Mouse (Mus musculus) liver, postnatal 0 days (tissue): ENCODE measurements around the gene Nup54. TPM values are rescaled to one million over a fixed set of nuclear protein-coding genes. Genes with fewer than 3 reads are reported as not detected.

ENCODE experiments used
- ATAC-seq: fragments of 200-750 bp; cut with Nextera tagmentation; 2 replicates; pipeline ENCODE4 v1.8.0; 2017; ENCODE audit warnings: mild to moderate bottlenecking, moderate library complexity
- DNase-seq: peaks from one replicate; pipeline ENCODE4 v3.0.0-alpha.2; 2016
- H3K27ac ChIP-seq: fragments of 300-500 bp; sonication (generic); 2 replicates; pipeline ENCODE4 v1.5.1; 2014; ENCODE audit warnings: antibody characterized with exemption, moderate library complexity, mild to moderate bottlenecking, low read depth
- H3K27me3 ChIP-seq: fragments of 300-500 bp; sonication (generic); 2 replicates; pipeline ENCODE4 v1.6.1; 2014; ENCODE audit warnings: low read length, control low read depth, mixed read lengths; ENCODE audit not compliant: insufficient read depth
- H3K36me3 ChIP-seq: fragments of 300-500 bp; sonication (generic); replicated peaks from 2 replicates; pipeline ENCODE4 v1.6.1; 2014; ENCODE audit warnings: mild to moderate bottlenecking, control low read depth, low read length, moderate library complexity, mixed read lengths; ENCODE audit not compliant: insufficient read depth
- H3K4me1 ChIP-seq: fragments of 300-500 bp; sonication (generic); 2 replicates; pipeline ENCODE4 v1.6.1; 2014; ENCODE audit warnings: antibody characterized with exemption, mild to moderate bottlenecking, control low read depth; ENCODE audit not compliant: insufficient read depth
- H3K4me2 ChIP-seq: fragments of 300-500 bp; sonication (generic); 2 replicates; pipeline ENCODE4 v1.6.1; 2014; ENCODE audit warnings: low read depth, mild to moderate bottlenecking, low read length, moderate library complexity, mixed read lengths
- H3K4me3 ChIP-seq: fragments of 300-500 bp; sonication (generic); 2 replicates; pipeline ENCODE4 v1.5.1; 2014; ENCODE audit warnings: low read depth, low read length
- H3K9ac ChIP-seq: fragments of 300-500 bp; sonication (generic); replicated peaks from 2 replicates; pipeline ENCODE4 v1.6.1; 2014; ENCODE audit warnings: mild to moderate bottlenecking, moderate library complexity
- H3K9me3 ChIP-seq: fragments of 300-500 bp; sonication (generic); 2 replicates; pipeline ENCODE4 v1.6.1; 2016; ENCODE audit warnings: mild to moderate bottlenecking, control low read depth, low read length, mixed read lengths
- CTCF ChIP-seq: sonication (generic); IDR thresholded peaks from 2 replicates; pipeline ENCODE4 v1.5.1; 2016; ENCODE audit warnings: antibody characterized with exemption, low read depth
- EP300 ChIP-seq: IDR thresholded peaks from 2 replicates; pipeline ENCODE4 v1.6.1; 2016; ENCODE audit warnings: antibody characterized with exemption, low read depth, mild to moderate bottlenecking
- WGBS: fragments of 180-500 bp; shearing (Covaris S2); extraction: QIAGEN DNeasy Blood & Tissue Kit; methylation state at CpG from one replicate; pipeline ENCODE4 v1.1.7; 2014; ENCODE audit not compliant: insufficient replicate concordance; 5-methylcytosine and 5-hydroxymethylcytosine counted together
- polyA plus RNA-seq: library from polyadenylated mRNA; unstranded; fragments of >200 nt; fragmentation: Nextera tagmentation; extraction: Ambion mirVana; gene quantifications from 2 replicates; pipeline ENCODE4 v1.2.1, GENCODE M21; 2015

Gene Nup54
- polyA plus RNA-seq, 1 experiment from 2014 or later, result 15.2 TPM

DNA sequence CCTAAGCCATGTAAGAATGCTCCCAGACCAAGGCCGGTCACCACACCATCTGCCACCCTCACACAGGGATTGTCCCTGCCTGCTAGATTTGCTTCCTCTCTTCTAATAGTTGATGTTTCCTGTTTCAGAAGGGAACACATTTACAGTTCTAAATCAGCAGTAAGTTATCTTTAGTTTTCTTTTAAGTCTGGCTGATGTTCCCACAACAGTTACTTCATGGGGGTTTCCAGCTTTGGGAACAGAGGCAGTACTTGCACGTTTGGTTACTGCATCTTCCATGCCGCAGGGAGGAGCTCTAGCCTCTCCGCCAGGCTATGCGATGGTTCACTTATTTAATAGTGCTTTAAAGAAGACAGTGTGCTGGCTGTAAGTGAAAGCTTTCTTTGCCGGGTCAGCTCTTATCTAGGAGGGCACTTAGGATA is 60.3 kb downstream of the Nup54 start:
- peak overlapping the region; percentile 49 for H3K4me2 ChIP-seq
- no peaks in the 10 kb centered on the region for H3K36me3 ChIP-seq
- H3K9me3 ChIP-seq, result no peaks in the 10 kb centered on the region
- peaks cover 27% of the 10 kb centered on the region for H3K4me1 ChIP-seq
- no peak for DNase-seq
- H3K27ac ChIP-seq, result peak overlapping the region; percentile 84
- H3K27me3 ChIP-seq, result no peaks in the 10 kb centered on the region
- peak; percentile 64 for ATAC-seq
- TF ChIP-seq CTCF, result peak; percentile 45
- peak; percentile 35; the same call in 1 of the 2 replicates for TF ChIP-seq EP300
- H3K4me3 ChIP-seq, result no peak overlapping the region
- H3K9ac ChIP-seq, result no peak overlapping the region
- whole genome bisulfite sequencing, result 24% methylated on average over 6 of the region's 6 CpGs

DNA sequence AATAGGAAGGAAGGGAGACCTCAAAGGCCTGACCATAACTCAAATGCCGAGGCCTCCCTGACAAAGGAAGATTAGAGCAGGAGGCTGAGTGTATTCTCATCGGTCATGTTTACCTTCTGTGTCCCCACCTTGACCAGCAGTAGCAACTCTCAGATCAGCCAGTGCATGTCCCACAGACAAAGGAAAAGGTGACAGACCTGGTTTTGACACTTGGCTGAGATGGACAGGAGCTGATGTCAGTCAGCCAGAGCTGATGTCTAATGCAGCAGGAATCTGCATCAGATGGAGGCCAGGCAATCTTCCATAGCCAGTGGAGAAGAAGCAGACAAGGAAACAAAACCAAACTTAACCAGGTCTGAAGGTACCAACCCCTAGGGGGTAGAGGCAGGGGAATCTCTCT is 62.4 kb downstream of the Nup54 start:
- WGBS, result 18% methylated on average over 2 of the region's 2 CpGs
- Histone ChIP-seq H3K9me3 (no peaks in the 10 kb centered on the region), H3K27ac (no peak overlapping the region; the same call in 1 of the 2 replicates), H3K9ac (no peak overlapping the region), H3K4me1 (peaks cover 39% of the 10 kb centered on the region), H3K27me3 (no peaks in the 10 kb centered on the region), H3K4me3 (no peak overlapping the region), H3K4me2 (no peak overlapping the region), H3K36me3 (no peaks in the 10 kb centered on the region)
- DNase-seq (no peak), ATAC-seq (no peak)
- TF ChIP-seq EP300 (no peak), CTCF (no peak)

DNA sequence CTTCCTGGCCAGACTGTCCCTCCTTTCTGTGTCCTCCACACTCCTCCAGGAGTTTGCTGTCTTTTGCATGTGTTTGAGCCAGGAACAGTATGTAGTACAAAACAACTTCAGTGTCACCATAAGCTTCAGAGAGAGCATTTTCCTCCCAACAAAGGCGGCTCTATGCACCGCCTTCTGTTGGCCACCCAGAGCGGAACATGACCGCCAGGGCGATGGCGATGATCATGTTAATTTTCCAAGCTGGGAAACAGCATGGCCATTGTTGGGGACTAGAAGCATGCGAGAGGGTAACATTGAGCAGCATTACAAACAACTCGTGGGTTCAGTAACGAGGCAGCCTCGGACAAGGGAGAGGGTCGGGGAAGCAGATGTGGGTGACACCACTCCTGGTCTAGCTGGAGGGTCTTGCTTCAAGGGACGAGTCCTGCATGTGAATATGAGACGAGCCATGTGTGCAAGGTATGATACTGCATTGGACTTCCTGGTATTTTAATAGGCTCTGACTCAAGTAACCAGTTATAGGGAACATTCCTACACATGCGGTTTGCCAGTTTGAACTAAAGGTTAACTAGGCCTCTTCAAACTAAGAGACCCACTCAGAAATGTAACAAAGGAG is 63.5 kb downstream of the Nup54 start:
- TF ChIP-seq CTCF (no peak), EP300 (no peak)
- Histone ChIP-seq H3K27me3 (no peaks in the 10 kb centered on the region), H3K9me3 (no peaks in the 10 kb centered on the region), H3K4me3 (no peak overlapping the region), H3K4me2 (no peak overlapping the region), H3K27ac (no peak overlapping the region), H3K36me3 (no peaks in the 10 kb centered on the region), H3K9ac (no peak overlapping the region), H3K4me1 (peaks cover 39% of the 10 kb centered on the region)
- DNase-seq, result no peak
- no peak for ATAC-seq
- 78% methylated on average over 14 of the region's 14 CpGs for WGBS

DNA sequence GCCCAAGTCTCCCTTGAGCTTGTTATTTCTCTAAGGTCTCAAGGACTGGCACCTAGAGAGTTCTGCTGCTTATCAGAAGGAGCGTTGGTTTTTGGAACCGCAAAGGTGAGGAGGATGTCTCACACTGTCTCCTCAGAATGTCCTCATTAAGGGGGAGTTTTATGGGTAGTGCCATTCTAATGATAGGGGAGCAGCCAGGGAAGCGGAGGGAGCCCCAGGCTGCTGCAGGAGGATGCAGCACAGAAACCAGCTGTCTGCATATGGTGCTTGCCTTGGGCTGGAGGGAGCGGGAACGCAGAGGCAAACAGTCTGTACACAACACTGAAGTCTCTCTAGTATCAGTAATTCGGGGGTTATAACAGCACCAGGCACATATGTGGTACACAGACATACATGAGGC is 64.1 kb downstream of the Nup54 start:
- Histone ChIP-seq H3K4me3 (no peak overlapping the region), H3K36me3 (no peaks in the 10 kb centered on the region), H3K4me1 (peaks cover 34% of the 10 kb centered on the region), H3K27me3 (no peaks in the 10 kb centered on the region), H3K9me3 (no peaks in the 10 kb centered on the region), H3K9ac (no peak overlapping the region), H3K4me2 (no peak overlapping the region), H3K27ac (0 out of 2 replicates have a peak overlapping the region, but pooled peaks have one; percentile 16)
- DNase-seq (no peak), ATAC-seq (no peak)
- 85% methylated on average over 6 of the region's 6 CpGs for WGBS
- no peak for TF ChIP-seq CTCF
- TF ChIP-seq EP300, result no peak

DNA sequence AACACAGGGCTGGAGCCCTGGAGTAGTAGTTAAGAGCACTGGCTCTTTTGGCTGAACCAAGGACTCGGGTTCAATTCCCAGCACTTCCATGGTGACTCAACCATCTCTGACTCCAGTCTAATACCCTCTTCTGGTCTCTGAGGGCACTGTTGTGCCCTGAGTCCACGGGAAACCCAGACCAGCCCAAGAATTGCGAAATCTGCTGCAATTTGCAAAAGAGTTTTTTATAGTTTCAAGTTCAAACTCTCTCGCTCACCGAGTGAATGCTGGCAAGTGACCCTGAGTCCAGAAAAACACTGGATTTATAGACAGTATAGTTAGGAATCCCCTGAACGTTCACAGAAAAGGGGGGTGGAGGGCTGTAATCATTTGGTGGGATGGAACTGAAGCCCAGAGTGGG is 64.6 kb downstream of the Nup54 start:
- H3K27me3 ChIP-seq, result no peaks in the 10 kb centered on the region
- DNase-seq (no peak), ATAC-seq (peak; percentile 13; the same call in 1 of the 2 replicates)
- TF ChIP-seq CTCF, result no peak
- no peak for TF ChIP-seq EP300
- WGBS, result 41% methylated on average over 6 of the region's 6 CpGs
- peak overlapping the region; percentile 16; the same call in 1 of the 2 replicates for H3K27ac ChIP-seq
- no peak overlapping the region for H3K4me3 ChIP-seq
- no peaks in the 10 kb centered on the region for H3K36me3 ChIP-seq
- H3K9me3 ChIP-seq, result no peaks in the 10 kb centered on the region
- peaks cover 30% of the 10 kb centered on the region for H3K4me1 ChIP-seq
- H3K4me2 ChIP-seq, result no peak overlapping the region
- H3K9ac ChIP-seq, result no peak overlapping the region

DNA sequence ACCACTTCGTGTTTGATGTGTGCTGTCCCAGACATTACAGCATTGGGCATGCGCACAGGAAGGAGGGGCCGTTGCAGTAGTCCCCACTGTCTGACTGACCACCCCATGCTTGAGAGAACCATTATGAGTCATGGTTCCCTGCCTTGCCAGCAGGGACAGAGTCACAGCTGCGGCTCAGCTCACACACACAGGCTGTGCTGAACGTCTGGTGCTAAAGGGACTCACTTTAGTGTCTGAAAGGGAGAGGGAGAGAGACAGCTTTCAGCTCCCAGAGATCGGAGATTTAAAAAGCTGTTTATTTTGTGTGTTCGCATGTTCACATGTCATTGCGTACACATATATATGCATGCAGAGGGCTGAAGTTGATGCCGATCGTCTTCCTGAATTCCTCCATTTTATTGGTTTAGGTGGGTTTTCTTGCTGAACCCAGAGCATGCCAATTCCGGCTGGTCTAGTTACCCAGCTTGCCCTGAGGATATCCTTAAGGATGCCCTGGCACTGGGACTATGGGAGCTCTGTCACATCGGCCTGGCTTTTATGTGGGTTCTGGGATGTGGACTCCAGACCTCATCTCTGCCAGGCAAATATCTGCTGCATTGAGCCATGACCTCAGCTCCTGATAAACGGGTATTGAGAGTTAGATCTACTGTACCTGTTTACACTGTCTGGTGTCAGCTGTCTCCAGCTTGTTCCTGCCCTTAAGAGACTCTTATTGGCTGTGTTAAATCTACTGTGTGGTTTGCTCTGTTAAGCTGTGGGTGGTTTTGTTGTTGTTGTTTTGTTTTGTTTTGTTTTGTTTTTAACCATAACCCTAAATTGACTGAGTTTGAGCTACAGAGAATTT is 65.6 kb downstream of the Nup54 start:
- 58% methylated on average over 13 of the region's 13 CpGs for WGBS
- ATAC-seq, result no peak
- no peaks in the 10 kb centered on the region for H3K27me3 ChIP-seq
- H3K27ac ChIP-seq, result peak overlapping the region; percentile 0; the same call in 1 of the 2 replicates
- H3K9me3 ChIP-seq, result no peaks in the 10 kb centered on the region
- H3K4me1 ChIP-seq, result peaks cover 29% of the 10 kb centered on the region
- no peaks in the 10 kb centered on the region for H3K36me3 ChIP-seq
- TF ChIP-seq EP300 (no peak), CTCF (no peak)
- no peak overlapping the region for H3K4me3 ChIP-seq
- no peak overlapping the region for H3K9ac ChIP-seq
- H3K4me2 ChIP-seq, result no peak overlapping the region
- no peak for DNase-seq
